Mouse (Mus musculus): ENCODE data around the gene Olfr1030.
"Not testable (repeated sequence)": the region's sequence is repeated elsewhere in the genome, so short reads cannot be mapped to it uniquely, and the experiment has no call there.

Gene Olfr1030

GRCm38 (mm10) chr2:85978976-85979375 is at the start of gene Olfr1030:
Gene Olfr1030, plus strand, starts transcription at chr2:85979276.
- DNase-seq = no peak

GRCm38 (mm10) chr2:85950137-85950536 is 28.9 kb upstream of the Olfr1030 start, which contains the start of gene Olfr1028:
Gene Olfr1028, plus strand, starts transcription at chr2:85950437.
- no peak for DNase-seq

DNA sequence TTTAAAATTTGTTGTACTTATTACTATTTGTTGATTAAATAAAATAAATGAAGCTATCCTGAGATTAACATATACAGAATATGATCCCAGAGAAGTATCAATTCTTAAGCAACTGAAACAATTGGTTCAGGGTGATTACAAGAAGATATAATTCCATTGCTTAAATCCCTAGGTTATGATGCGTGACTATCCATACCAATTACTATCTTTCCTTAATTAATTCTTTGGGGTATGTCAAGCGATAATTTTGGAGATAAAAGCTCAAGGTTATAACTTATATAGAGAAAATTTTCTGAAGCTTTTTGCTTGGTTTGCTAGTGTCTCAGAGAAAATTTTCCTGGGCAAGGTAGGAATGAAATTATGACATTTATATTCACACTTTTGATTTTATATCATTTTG is 5.5 kb upstream of the Olfr1030 start, which contains the start of gene Olfr1029:
Gene Olfr1029 (plus strand): TSS at position 301 of the 400 bp plus-strand sequence.
- DNase-seq = no peak

GRCm38 (mm10) chr2:85990004-85990403 is 10.9 kb downstream of the Olfr1030 start, which contains the start of gene Olfr1031:
Gene Olfr1031, plus strand, starts transcription at chr2:85990304.
- no peak for DNase-seq

GRCm38 (mm10) chr2:86005240-86005639 is 26.2 kb downstream of the Olfr1030 start, which contains the start of gene Olfr1032:
Gene Olfr1032, plus strand, starts transcription at chr2:86005540.
- DNase-seq = no peak

GRCm38 (mm10) chr2:86020406-86020805 is 41.3 kb downstream of the Olfr1030 start, which contains the start of gene Olfr1033:
Gene Olfr1033, plus strand, starts transcription at chr2:86020633.
- not testable (repeated sequence) for DNase-seq

DNA sequence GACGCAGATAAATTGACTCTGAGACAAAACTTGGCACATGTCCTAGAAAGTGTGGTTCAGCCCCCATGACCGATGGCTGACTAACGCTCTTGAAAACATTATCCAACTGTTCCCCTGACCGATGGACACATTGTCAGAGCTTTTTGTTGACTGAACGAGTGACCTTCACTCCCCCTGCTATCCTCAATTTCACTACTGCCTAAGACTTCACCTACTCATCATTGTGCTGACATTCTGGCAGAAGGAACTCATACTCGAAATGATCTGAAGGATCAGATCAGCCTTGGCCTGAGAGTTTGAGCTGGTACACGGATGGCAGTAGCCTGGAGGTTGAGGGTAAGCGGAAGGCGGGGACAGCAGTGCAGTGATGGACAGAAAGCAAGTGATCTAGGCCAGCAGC is 42.4 kb downstream of the Olfr1030 start:
- not testable (repeated sequence) for DNase-seq

Measured in thymus, postnatal 25 days (tissue).